Mouse (Mus musculus) heart, embryonic 15.5 days (tissue): ENCODE measurements at regions not wholly inside any gene's neighbourhood (a gene's known extent, or its start where the extent isn't known, plus 50 kb on each side); places are given as distances from the start of the nearest gene placed in this dataset.

Source experiments
- ATAC-seq: fragments of 200-750 bp; cut with Nextera tagmentation; replicated peaks from 2 replicates; pipeline ENCODE4 v1.8.0; 2017; ENCODE audit warnings: low read depth, moderate TSS enrichment; ENCODE audit not compliant: insufficient number of reproducible peaks, insufficient read depth, low FRiP score
- H3K27ac ChIP-seq: fragments of 300-500 bp; sonication (generic); 2 replicates; pipeline ENCODE4 v1.5.1; 2015; ENCODE audit warnings: mild to moderate bottlenecking, inconsistent platforms
- H3K27me3 ChIP-seq: fragments of 300-500 bp; sonication (generic); 2 replicates; pipeline ENCODE4 v1.6.1; 2015; ENCODE audit warnings: inconsistent platforms
- H3K36me3 ChIP-seq: fragments of 300-500 bp; sonication (generic); 2 replicates; pipeline ENCODE4 v1.6.1; 2015; ENCODE audit warnings: mild to moderate bottlenecking, inconsistent platforms
- H3K4me1 ChIP-seq: fragments of 300-500 bp; sonication (generic); replicated peaks from 2 replicates; pipeline ENCODE4 v1.6.1; 2015; ENCODE audit warnings: inconsistent platforms
- H3K4me2 ChIP-seq: fragments of 300-500 bp; sonication (generic); 2 replicates; pipeline ENCODE4 v1.6.1; 2015; ENCODE audit warnings: inconsistent platforms, mild to moderate bottlenecking, moderate library complexity
- H3K4me3 ChIP-seq: fragments of 300-500 bp; sonication (generic); 2 replicates; pipeline ENCODE4 v1.5.1; 2015; ENCODE audit warnings: mild to moderate bottlenecking, inconsistent platforms
- H3K9ac ChIP-seq: fragments of 300-500 bp; sonication (generic); 2 replicates; pipeline ENCODE4 v1.6.1; 2015; ENCODE audit warnings: mild to moderate bottlenecking, inconsistent platforms
- H3K9me3 ChIP-seq: fragments of 300-500 bp; sonication (generic); replicated peaks from 2 replicates; pipeline ENCODE4 v1.6.1; 2016; ENCODE audit warnings: inconsistent platforms
- whole genome bisulfite sequencing: fragments of 180-500 bp; shearing (Covaris S2); methylation state at CpG from one replicate; pipeline ENCODE4 v1.1.7; 2015; ENCODE audit warnings: mixed read lengths; 5-methylcytosine and 5-hydroxymethylcytosine counted together

- Histone ChIP-seq H3K9me3 (no peaks in the 10 kb centered on the region), H3K27ac (no peak overlapping the region), H3K27me3 (no peaks in the 10 kb centered on the region), H3K4me1 (peaks cover 3% of the 10 kb centered on the region; the same call in 1 of the 2 replicates), H3K9ac (no peak overlapping the region), H3K36me3 (no peaks in the 10 kb centered on the region), H3K4me3 (no peak overlapping the region), H3K4me2 (peak overlapping the region; percentile 4; the same call in 1 of the 2 replicates)
- WGBS = 19% methylated on average over 11 of the region's 11 CpGs
- ATAC-seq = no peak
These were observed 323.9 kb upstream of the Gm765 start for GRCm38 (mm10) chr6:98666388-98666989.

GRCm38 (mm10) chr6:98651827-98652226 is 309.3 kb upstream of the Gm765 start:
- Histone ChIP-seq H3K4me2 (no peak overlapping the region), H3K9ac (no peak overlapping the region), H3K4me3 (no peak overlapping the region), H3K9me3 (no peaks in the 10 kb centered on the region), H3K36me3 (no peaks in the 10 kb centered on the region), H3K27ac (no peak overlapping the region), H3K4me1 (no peaks in the 10 kb centered on the region), H3K27me3 (no peaks in the 10 kb centered on the region)
- WGBS = 79% methylated on average over 3 of the region's 3 CpGs
- ATAC-seq = no peak

GRCm38 (mm10) chr6:98651315-98651714 is 308.8 kb upstream of the Gm765 start:
- no peak for ATAC-seq
- Histone ChIP-seq H3K4me1 (no peaks in the 10 kb centered on the region), H3K4me2 (no peak overlapping the region), H3K27ac (no peak overlapping the region), H3K9ac (no peak overlapping the region), H3K4me3 (no peak overlapping the region), H3K27me3 (no peaks in the 10 kb centered on the region), H3K36me3 (no peaks in the 10 kb centered on the region), H3K9me3 (no peaks in the 10 kb centered on the region)

GRCm38 (mm10) chr6:98640316-98640715 is 297.8 kb upstream of the Gm765 start:
- Histone ChIP-seq H3K4me2 (no peak overlapping the region), H3K4me3 (no peak overlapping the region), H3K4me1 (no peaks in the 10 kb centered on the region), H3K27me3 (no peaks in the 10 kb centered on the region), H3K36me3 (no peaks in the 10 kb centered on the region), H3K9ac (no peak overlapping the region), H3K9me3 (no peaks in the 10 kb centered on the region), H3K27ac (no peak overlapping the region)
- ATAC-seq = no peak
- 83% methylated on average over 5 of the region's 5 CpGs for WGBS

GRCm38 (mm10) chr6:98635816-98636215 is 293.3 kb upstream of the Gm765 start:
- no peak overlapping the region for H3K4me3 ChIP-seq
- peaks cover 5% of the 10 kb centered on the region; the same call in 1 of the 2 replicates for H3K4me1 ChIP-seq
- H3K36me3 ChIP-seq = no peaks in the 10 kb centered on the region
- WGBS = 78% methylated on average over 6 of the region's 6 CpGs
- no peak overlapping the region for H3K27ac ChIP-seq
- no peak overlapping the region for H3K4me2 ChIP-seq
- no peak overlapping the region for H3K9ac ChIP-seq
- H3K27me3 ChIP-seq = no peaks in the 10 kb centered on the region
- no peaks in the 10 kb centered on the region for H3K9me3 ChIP-seq
- no peak for ATAC-seq

- no peak overlapping the region for H3K27ac ChIP-seq
- no peak overlapping the region for H3K4me3 ChIP-seq
- no peak overlapping the region for H3K9ac ChIP-seq
These were observed 289.9 kb upstream of the Gm765 start for GRCm38 (mm10) chr6:98632278-98633063.

GRCm38 (mm10) chr6:98631269-98631668 is 288.7 kb upstream of the Gm765 start:
- Histone ChIP-seq H3K4me2 (no peak overlapping the region), H3K4me3 (no peak overlapping the region), H3K27ac (no peak overlapping the region), H3K9ac (no peak overlapping the region), H3K9me3 (no peaks in the 10 kb centered on the region), H3K4me1 (peaks cover 5% of the 10 kb centered on the region; the same call in 1 of the 2 replicates), H3K36me3 (no peaks in the 10 kb centered on the region), H3K27me3 (no peaks in the 10 kb centered on the region)
- no peak for ATAC-seq
- WGBS = 72% methylated on average over 8 of the region's 8 CpGs

More at GRCm38 (mm10) chr6:98632278-98633063, 289.9 kb upstream of the Gm765 start:
- Histone ChIP-seq H3K4me1 (peaks cover 5% of the 10 kb centered on the region; the same call in 1 of the 2 replicates), H3K36me3 (no peaks in the 10 kb centered on the region), H3K27me3 (no peaks in the 10 kb centered on the region), H3K9me3 (no peaks in the 10 kb centered on the region), H3K4me2 (peak overlapping the region; percentile 37)
- no peak for ATAC-seq
- WGBS = 32% methylated on average over 18 of the region's 18 CpGs

- Histone ChIP-seq H3K36me3 (no peaks in the 10 kb centered on the region), H3K27me3 (no peaks in the 10 kb centered on the region), H3K4me2 (no peak overlapping the region), H3K9ac (no peak overlapping the region), H3K27ac (no peak overlapping the region), H3K4me3 (no peak overlapping the region), H3K9me3 (no peaks in the 10 kb centered on the region), H3K4me1 (peaks cover 5% of the 10 kb centered on the region; the same call in 1 of the 2 replicates)
- ATAC-seq = no peak
- WGBS = 61% methylated on average over 4 of the region's 4 CpGs
These were observed 287.1 kb upstream of the Gm765 start for GRCm38 (mm10) chr6:98629646-98630045.

- WGBS = 76% methylated on average over 10 of the region's 10 CpGs
- no peak for ATAC-seq
These were observed 283.9 kb upstream of the Gm765 start for GRCm38 (mm10) chr6:98626435-98626834.

GRCm38 (mm10) chr6:98620886-98621285 is 278.3 kb upstream of the Gm765 start:
- no peak overlapping the region for H3K4me2 ChIP-seq
- no peak overlapping the region for H3K27ac ChIP-seq
- H3K9ac ChIP-seq = no peak overlapping the region
- H3K4me1 ChIP-seq = no peaks in the 10 kb centered on the region; the same call in 1 of the 2 replicates
- no peaks in the 10 kb centered on the region for H3K9me3 ChIP-seq
- H3K27me3 ChIP-seq = no peaks in the 10 kb centered on the region
- no peaks in the 10 kb centered on the region for H3K36me3 ChIP-seq
- ATAC-seq = no peak
- 86% methylated on average over 3 of the region's 3 CpGs for WGBS
- H3K4me3 ChIP-seq = no peak overlapping the region

More at GRCm38 (mm10) chr6:98626435-98626834, 283.9 kb upstream of the Gm765 start:
- Histone ChIP-seq H3K4me2 (no peak overlapping the region), H3K36me3 (no peaks in the 10 kb centered on the region), H3K4me3 (no peak overlapping the region), H3K4me1 (no peaks in the 10 kb centered on the region; the same call in 1 of the 2 replicates), H3K9ac (no peak overlapping the region), H3K27ac (no peak overlapping the region), H3K27me3 (no peaks in the 10 kb centered on the region), H3K9me3 (no peaks in the 10 kb centered on the region)

- WGBS = 63% methylated on average over 10 of the region's 10 CpGs
- no peaks in the 10 kb centered on the region for H3K27me3 ChIP-seq
These were observed 270.5 kb upstream of the Gm765 start for GRCm38 (mm10) chr6:98613030-98613429.

More at GRCm38 (mm10) chr6:98613030-98613429, 270.5 kb upstream of the Gm765 start:
- Histone ChIP-seq H3K9me3 (no peaks in the 10 kb centered on the region), H3K9ac (no peak overlapping the region), H3K36me3 (no peaks in the 10 kb centered on the region), H3K4me3 (no peak overlapping the region), H3K4me1 (no peaks in the 10 kb centered on the region), H3K27ac (no peak overlapping the region), H3K4me2 (no peak overlapping the region)
- ATAC-seq = no peak
